Mouse (Mus musculus) intestine, postnatal 0 days (tissue): ENCODE results near the gene Sytl3. TPM values are rescaled to one million over a fixed set of nuclear protein-coding genes. Genes with fewer than 3 reads are reported as not detected.

Experiments
- ATAC-seq: fragments of 200-750 bp; cut with Nextera tagmentation; 2 replicates; pipeline ENCODE4 v1.8.0; 2017; ENCODE audit warnings: mild to moderate bottlenecking, moderate TSS enrichment, moderate library complexity
- H3K27ac ChIP-seq: fragments of 300-500 bp; sonication (generic); 2 replicates; pipeline ENCODE4 v1.5.1; 2014; ENCODE audit warnings: mild to moderate bottlenecking, low read depth, low read length, moderate library complexity
- H3K27me3 ChIP-seq: fragments of 300-500 bp; sonication (generic); replicated peaks from 2 replicates; pipeline ENCODE4 v1.6.1; 2014; ENCODE audit warnings: low read length, mixed read lengths; ENCODE audit not compliant: control insufficient read depth, insufficient read depth
- H3K36me3 ChIP-seq: fragments of 300-500 bp; sonication (generic); 2 replicates; pipeline ENCODE4 v1.6.1; 2014; ENCODE audit warnings: mild to moderate bottlenecking, moderate library complexity; ENCODE audit not compliant: control insufficient read depth, insufficient read depth
- H3K4me1 ChIP-seq: fragments of 300-500 bp; sonication (generic); replicated peaks from 2 replicates; pipeline ENCODE4 v1.6.1; 2014; ENCODE audit warnings: antibody characterized with exemption, low read length, mixed read lengths; ENCODE audit not compliant: control insufficient read depth, insufficient read depth
- H3K4me2 ChIP-seq: fragments of 300-500 bp; sonication (generic); replicated peaks from 2 replicates; pipeline ENCODE4 v1.6.1; 2014; ENCODE audit warnings: low read depth, mild to moderate bottlenecking, moderate library complexity
- H3K4me3 ChIP-seq: fragments of 300-500 bp; sonication (generic); 2 replicates; pipeline ENCODE4 v1.5.1; 2014; ENCODE audit warnings: low read depth, low read length
- H3K9ac ChIP-seq: fragments of 300-500 bp; sonication (generic); 2 replicates; pipeline ENCODE4 v1.6.1; 2014; ENCODE audit warnings: mild to moderate bottlenecking, low read depth, low read length
- H3K9me3 ChIP-seq: fragments of 300-500 bp; sonication (generic); 2 replicates; pipeline ENCODE4 v1.6.1; 2016; ENCODE audit warnings: mixed run types; ENCODE audit not compliant: control insufficient read depth
- CTCF ChIP-seq: sonication (generic); IDR thresholded peaks from 2 replicates; pipeline ENCODE4 v1.5.1; 2016; ENCODE audit warnings: low read depth, mild to moderate bottlenecking, control low read depth, antibody characterized with exemption, moderate library complexity
- WGBS: fragments of 180-500 bp; shearing (Covaris S2); extraction: QIAGEN DNeasy Blood & Tissue Kit; methylation state at CpG from one replicate; pipeline ENCODE4 v1.1.7; 2014; 5-methylcytosine and 5-hydroxymethylcytosine counted together
- polyA plus RNA-seq: library from polyadenylated mRNA; unstranded; fragments of >200 nt; fragmentation: Nextera tagmentation; extraction: Ambion mirVana; gene quantifications from 2 replicates; pipeline ENCODE4 v1.2.1, GENCODE M21; 2015

Sytl3 gene
- polyA plus RNA-seq, 1 experiment from 2014 or later: 11.0 TPM

- no peak overlapping the region for H3K4me2 ChIP-seq
- H3K4me1 ChIP-seq: no peaks in the 10 kb centered on the region; the same call in 1 of the 2 replicates
- ATAC-seq: no peak
- H3K27ac ChIP-seq: peak overlapping the region; percentile 54; the same call in 1 of the 2 replicates
- peaks cover 54% of the 10 kb centered on the region for H3K36me3 ChIP-seq
- H3K4me3 ChIP-seq: no peak overlapping the region
- H3K9me3 ChIP-seq: no peaks in the 10 kb centered on the region
- no peaks in the 10 kb centered on the region for H3K27me3 ChIP-seq
- WGBS: 70% methylated on average over 12 of the region's 12 CpGs
- no peak overlapping the region for H3K9ac ChIP-seq
- TF ChIP-seq CTCF: no peak
These were observed 78.5 kb downstream of the Sytl3 start for GRCm38 (mm10) chr17:6737273-6737997.

- WGBS: 83% methylated on average over 7 of the region's 7 CpGs
- Histone ChIP-seq H3K27ac (no peak overlapping the region), H3K4me2 (no peak overlapping the region), H3K4me1 (peaks cover 6% of the 10 kb centered on the region), H3K9me3 (no peaks in the 10 kb centered on the region), H3K27me3 (no peaks in the 10 kb centered on the region), H3K9ac (no peak overlapping the region), H3K4me3 (no peak overlapping the region), H3K36me3 (peaks cover 64% of the 10 kb centered on the region)
- no peak for TF ChIP-seq CTCF
- no peak for ATAC-seq
These were observed 79.9 kb downstream of the Sytl3 start for GRCm38 (mm10) chr17:6738836-6739235.

- no peak overlapping the region for H3K4me3 ChIP-seq
- peaks cover 64% of the 10 kb centered on the region for H3K36me3 ChIP-seq
- no peak overlapping the region for H3K9ac ChIP-seq
- no peaks in the 10 kb centered on the region for H3K9me3 ChIP-seq
- peak; percentile 28; the same call in 1 of the 2 replicates for TF ChIP-seq CTCF
- H3K4me1 ChIP-seq: peaks cover 10% of the 10 kb centered on the region
- H3K27ac ChIP-seq: no peak overlapping the region
- ATAC-seq: 0 out of 2 replicates have a peak, but pooled peaks have one; percentile 3
- WGBS: 71% methylated on average over 13 of the region's 13 CpGs
- H3K27me3 ChIP-seq: no peaks in the 10 kb centered on the region
- no peak overlapping the region for H3K4me2 ChIP-seq
These were observed 80.4 kb downstream of the Sytl3 start for GRCm38 (mm10) chr17:6739266-6739665.

- no peak for TF ChIP-seq CTCF
- H3K9me3 ChIP-seq: no peaks in the 10 kb centered on the region
- H3K9ac ChIP-seq: no peak overlapping the region
- H3K4me2 ChIP-seq: no peak overlapping the region
- 90% methylated on average over 15 of the region's 15 CpGs for WGBS
- H3K4me1 ChIP-seq: peaks cover 13% of the 10 kb centered on the region
- H3K27ac ChIP-seq: no peak overlapping the region
- H3K4me3 ChIP-seq: no peak overlapping the region
- peaks cover 69% of the 10 kb centered on the region for H3K36me3 ChIP-seq
- no peak for ATAC-seq
- no peaks in the 10 kb centered on the region for H3K27me3 ChIP-seq
These were observed 80.9 kb downstream of the Sytl3 start for GRCm38 (mm10) chr17:6739756-6740155.

GRCm38 (mm10) chr17:6740331-6741170 is 81.7 kb downstream of the Sytl3 start:
- peaks cover 13% of the 10 kb centered on the region for H3K4me1 ChIP-seq
- no peak for ATAC-seq
- 86% methylated on average over 19 of the region's 19 CpGs for WGBS
- H3K27ac ChIP-seq: 0 out of 2 replicates have a peak overlapping the region, but pooled peaks have one; percentile 7
- no peak overlapping the region for H3K4me2 ChIP-seq
- H3K9ac ChIP-seq: no peak overlapping the region
- no peak for TF ChIP-seq CTCF
- no peaks in the 10 kb centered on the region for H3K9me3 ChIP-seq
- H3K4me3 ChIP-seq: no peak overlapping the region
- no peaks in the 10 kb centered on the region for H3K27me3 ChIP-seq
- H3K36me3 ChIP-seq: peaks cover 77% of the 10 kb centered on the region

GRCm38 (mm10) chr17:6741271-6741670 is 82.4 kb downstream of the Sytl3 start:
- TF ChIP-seq CTCF: no peak
- H3K4me3 ChIP-seq: no peak overlapping the region
- H3K36me3 ChIP-seq: peaks cover 83% of the 10 kb centered on the region
- H3K4me2 ChIP-seq: no peak overlapping the region
- H3K27me3 ChIP-seq: no peaks in the 10 kb centered on the region
- no peak overlapping the region for H3K9ac ChIP-seq
- 84% methylated on average over 12 of the region's 12 CpGs for WGBS
- peaks cover 13% of the 10 kb centered on the region for H3K4me1 ChIP-seq
- no peaks in the 10 kb centered on the region for H3K9me3 ChIP-seq
- H3K27ac ChIP-seq: 0 out of 2 replicates have a peak overlapping the region, but pooled peaks have one; percentile 7
- no peak for ATAC-seq
